Mouse (Mus musculus) hindbrain, embryonic 12.5 days (tissue): ENCODE measurements around the gene Camk2b. TPM values are rescaled to one million over a fixed set of nuclear protein-coding genes. Genes with fewer than 3 reads are reported as not detected.
"Not testable (repeated sequence)": the region's sequence is repeated elsewhere in the genome, so short reads cannot be mapped to it uniquely, and the experiment has no call there.

Experiments
- ATAC-seq: fragments of 200-750 bp; cut with Nextera tagmentation; 2 replicates; pipeline ENCODE4 v1.8.0; 2017; ENCODE audit warnings: moderate TSS enrichment; ENCODE audit not compliant: low FRiP score
- H3K27ac ChIP-seq: fragments of 300-500 bp; sonication (generic); 2 replicates; pipeline ENCODE4 v1.5.1; 2016; ENCODE audit warnings: mild to moderate bottlenecking
- H3K27me3 ChIP-seq: fragments of 300-500 bp; sonication (generic); 2 replicates; pipeline ENCODE4 v1.6.1; 2016; ENCODE audit warnings: mild to moderate bottlenecking
- H3K36me3 ChIP-seq: fragments of 300-500 bp; sonication (generic); 2 replicates; pipeline ENCODE4 v1.6.1; 2016; ENCODE audit warnings: mild to moderate bottlenecking
- H3K4me1 ChIP-seq: fragments of 300-500 bp; sonication (generic); 2 replicates; pipeline ENCODE4 v1.6.1; 2016
- H3K4me2 ChIP-seq: fragments of 300-500 bp; sonication (generic); replicated peaks from 2 replicates; pipeline ENCODE4 v1.6.1; 2016; ENCODE audit warnings: mild to moderate bottlenecking
- H3K4me3 ChIP-seq: fragments of 300-500 bp; sonication (generic); 2 replicates; pipeline ENCODE4 v1.5.1; 2016; ENCODE audit warnings: mild to moderate bottlenecking
- H3K9ac ChIP-seq: fragments of 300-500 bp; sonication (generic); 2 replicates; pipeline ENCODE4 v1.6.1; 2016; ENCODE audit warnings: mild to moderate bottlenecking, moderate library complexity
- H3K9me3 ChIP-seq: fragments of 300-500 bp; sonication (generic); replicated peaks from 2 replicates; pipeline ENCODE4 v1.6.1; 2016; ENCODE audit warnings: mild to moderate bottlenecking
- WGBS: fragments of 180-500 bp; shearing (Covaris S2); methylation state at CpG from one replicate; pipeline ENCODE4 v1.1.7; 2016; 5-methylcytosine and 5-hydroxymethylcytosine counted together
- polyA plus RNA-seq: library from polyadenylated mRNA; unstranded; fragments of >200 nt; fragmentation: Nextera tagmentation; extraction: Ambion mirVana; gene quantifications from 2 replicates; pipeline ENCODE4 v1.2.1, GENCODE M21; 2016

The Camk2b gene
- polyA plus RNA-seq, 1 experiment from 2014 or later = 16.5 TPM

- no peak overlapping the region for H3K9ac ChIP-seq
- H3K36me3 ChIP-seq = no peaks in the 10 kb centered on the region
- no peak overlapping the region for H3K4me3 ChIP-seq
- no peak for ATAC-seq
- no peaks in the 10 kb centered on the region for H3K9me3 ChIP-seq
- H3K4me1 ChIP-seq = peaks cover 20% of the 10 kb centered on the region
- WGBS = 64% methylated on average over 9 of the region's 10 CpGs
- no peak overlapping the region for H3K4me2 ChIP-seq
- H3K27me3 ChIP-seq = no peaks in the 10 kb centered on the region
- H3K27ac ChIP-seq = no peak overlapping the region
These were observed 117.5 kb downstream of the Camk2b start for GRCm38 (mm10) chr11:5948546-5949250.

GRCm38 (mm10) chr11:5947796-5948195 lies 118.4 kb downstream of the Camk2b start:
- Histone ChIP-seq H3K4me1 (peaks cover 20% of the 10 kb centered on the region), H3K4me2 (no peak overlapping the region), H3K27me3 (no peaks in the 10 kb centered on the region), H3K9ac (no peak overlapping the region), H3K27ac (no peak overlapping the region), H3K9me3 (no peaks in the 10 kb centered on the region), H3K4me3 (no peak overlapping the region), H3K36me3 (no peaks in the 10 kb centered on the region)
- 56% methylated on average over 4 of the region's 4 CpGs for WGBS
- ATAC-seq = no peak

GRCm38 (mm10) chr11:5945096-5945495 lies 121.1 kb downstream of the Camk2b start:
- no peak overlapping the region for H3K4me3 ChIP-seq
- H3K9ac ChIP-seq = no peak overlapping the region
- no peaks in the 10 kb centered on the region for H3K27me3 ChIP-seq
- H3K4me2 ChIP-seq = no peak overlapping the region
- H3K9me3 ChIP-seq = no peaks in the 10 kb centered on the region
- no peak overlapping the region for H3K27ac ChIP-seq
- WGBS = 77% methylated on average over 2 of the region's 2 CpGs
- H3K4me1 ChIP-seq = peaks cover 19% of the 10 kb centered on the region
- ATAC-seq = no peak
- no peaks in the 10 kb centered on the region for H3K36me3 ChIP-seq

- H3K4me2 ChIP-seq = no peak overlapping the region
- WGBS = 56% methylated on average over 6 of the region's 6 CpGs
- no peaks in the 10 kb centered on the region for H3K9me3 ChIP-seq
- no peak overlapping the region for H3K27ac ChIP-seq
- H3K4me3 ChIP-seq = no peak overlapping the region
- ATAC-seq = no peak
- no peaks in the 10 kb centered on the region for H3K36me3 ChIP-seq
- H3K4me1 ChIP-seq = no peaks in the 10 kb centered on the region; the same call in 1 of the 2 replicates
- no peaks in the 10 kb centered on the region for H3K27me3 ChIP-seq
- H3K9ac ChIP-seq = no peak overlapping the region
These were observed 123.2 kb downstream of the Camk2b start for GRCm38 (mm10) chr11:5942966-5943365.

GRCm38 (mm10) chr11:5934531-5934930 lies 131.6 kb downstream of the Camk2b start:
- not testable (repeated sequence) for ATAC-seq, H3K9ac ChIP-seq
- WGBS = 90% methylated on average over 11 of the region's 11 CpGs

GRCm38 (mm10) chr11:5931947-5932346 lies 134.2 kb downstream of the Camk2b start:
- H3K4me1 ChIP-seq, H3K27ac ChIP-seq, H3K9me3 ChIP-seq, H3K27me3 ChIP-seq, H3K9ac ChIP-seq, H3K4me2 ChIP-seq, H3K36me3 ChIP-seq, ATAC-seq, H3K4me3 ChIP-seq: not testable (repeated sequence)
- 87% methylated on average over 6 of the region's 6 CpGs for WGBS

More at GRCm38 (mm10) chr11:5934531-5934930, 131.6 kb downstream of the Camk2b start:
- not testable (repeated sequence) for H3K4me3 ChIP-seq, H3K27ac ChIP-seq, H3K4me2 ChIP-seq, H3K36me3 ChIP-seq, H3K27me3 ChIP-seq, H3K9me3 ChIP-seq, H3K4me1 ChIP-seq

- H3K9me3 ChIP-seq = no peaks in the 10 kb centered on the region
- WGBS = 59% methylated on average over 1 of the region's 1 CpGs
- no peaks in the 10 kb centered on the region for H3K27me3 ChIP-seq
- no peak for ATAC-seq
- H3K4me3 ChIP-seq = no peak overlapping the region
- H3K27ac ChIP-seq = no peak overlapping the region
- H3K4me1 ChIP-seq = no peaks in the 10 kb centered on the region
- H3K36me3 ChIP-seq = no peaks in the 10 kb centered on the region
- no peak overlapping the region for H3K4me2 ChIP-seq
- no peak overlapping the region for H3K9ac ChIP-seq
These were observed 135.6 kb downstream of the Camk2b start for GRCm38 (mm10) chr11:5930578-5930977.

GRCm38 (mm10) chr11:5926696-5927220 lies 139.4 kb downstream of the Camk2b start:
- no peaks in the 10 kb centered on the region for H3K36me3 ChIP-seq
- ATAC-seq = no peak
- H3K27me3 ChIP-seq = no peaks in the 10 kb centered on the region
- no peaks in the 10 kb centered on the region for H3K9me3 ChIP-seq
- no peak overlapping the region for H3K9ac ChIP-seq
- no peaks in the 10 kb centered on the region for H3K4me1 ChIP-seq
- 85% methylated on average over 3 of the region's 3 CpGs for WGBS
- H3K4me2 ChIP-seq = no peak overlapping the region
- no peak overlapping the region for H3K27ac ChIP-seq
- no peak overlapping the region for H3K4me3 ChIP-seq

- WGBS = 57% methylated on average over 8 of the region's 8 CpGs
- Histone ChIP-seq H3K27me3 (no peaks in the 10 kb centered on the region), H3K36me3 (no peaks in the 10 kb centered on the region), H3K4me2 (no peak overlapping the region), H3K9me3 (no peaks in the 10 kb centered on the region), H3K4me1 (no peaks in the 10 kb centered on the region), H3K9ac (no peak overlapping the region), H3K27ac (no peak overlapping the region), H3K4me3 (no peak overlapping the region)
- ATAC-seq = no peak
These were observed 141.5 kb downstream of the Camk2b start for GRCm38 (mm10) chr11:5924699-5925098.

GRCm38 (mm10) chr11:5920323-5920960 lies 145.7 kb downstream of the Camk2b start:
- Histone ChIP-seq H3K4me2 (no peak overlapping the region), H3K4me3 (no peak overlapping the region), H3K9ac (no peak overlapping the region), H3K9me3 (no peaks in the 10 kb centered on the region), H3K27ac (no peak overlapping the region), H3K27me3 (no peaks in the 10 kb centered on the region), H3K36me3 (no peaks in the 10 kb centered on the region), H3K4me1 (no peaks in the 10 kb centered on the region)
- 37% methylated on average over 17 of the region's 17 CpGs for WGBS
- ATAC-seq = no peak
